Mouse (Mus musculus) MN1 (cell line): Measurements from ENCODE around the gene Nfkbid.

Source experiments
- DNase-seq: peaks from one replicate; pipeline ENCODE4 v3.0.0-alpha.2; 2016; ENCODE audit warnings: low spot score

The Nfkbid gene

DNA sequence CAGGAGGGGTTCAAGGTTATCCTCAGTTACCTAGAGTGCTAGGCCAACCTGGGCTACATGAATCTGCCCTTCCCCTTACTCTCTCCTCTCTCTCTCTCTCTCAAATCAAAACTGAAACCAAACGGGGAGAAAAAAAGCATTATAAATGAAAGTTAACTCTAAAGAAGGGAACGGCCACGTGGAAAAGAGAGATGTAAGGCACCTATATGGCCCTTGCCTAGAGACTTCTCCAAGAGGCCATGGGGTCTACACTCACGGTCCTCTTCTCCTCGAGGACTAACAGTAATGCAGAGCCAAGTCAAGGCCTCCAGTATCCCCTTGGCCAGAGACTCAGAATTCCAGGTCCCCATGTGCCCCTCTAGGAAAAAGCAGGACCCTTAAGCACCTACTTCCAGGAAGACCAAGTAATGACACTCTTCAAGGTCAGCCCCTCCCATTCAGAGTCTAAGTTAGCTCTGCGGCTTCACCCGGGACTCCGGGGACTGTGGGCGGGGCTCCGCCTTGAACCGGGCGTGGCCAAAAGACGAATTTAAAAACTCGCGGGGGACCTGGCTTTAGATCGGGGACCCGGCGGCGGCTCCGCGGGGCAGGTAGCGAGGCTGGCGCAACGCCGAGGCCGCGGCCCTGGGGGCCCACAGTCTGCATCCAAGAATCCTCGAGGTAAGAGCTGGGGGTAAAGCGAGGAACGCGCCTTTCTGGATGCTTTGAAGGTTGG lies at the start of gene Nfkbid:
Gene Nfkbid, plus strand, starts transcription at position 558 of the 715 bp plus-strand sequence.
- peak; percentile 77 for DNase-seq

GRCm38 (mm10) chr7:30373501-30373962 lies 48.0 kb upstream of the Nfkbid start:
- DNase-seq: peak; percentile 97

DNA sequence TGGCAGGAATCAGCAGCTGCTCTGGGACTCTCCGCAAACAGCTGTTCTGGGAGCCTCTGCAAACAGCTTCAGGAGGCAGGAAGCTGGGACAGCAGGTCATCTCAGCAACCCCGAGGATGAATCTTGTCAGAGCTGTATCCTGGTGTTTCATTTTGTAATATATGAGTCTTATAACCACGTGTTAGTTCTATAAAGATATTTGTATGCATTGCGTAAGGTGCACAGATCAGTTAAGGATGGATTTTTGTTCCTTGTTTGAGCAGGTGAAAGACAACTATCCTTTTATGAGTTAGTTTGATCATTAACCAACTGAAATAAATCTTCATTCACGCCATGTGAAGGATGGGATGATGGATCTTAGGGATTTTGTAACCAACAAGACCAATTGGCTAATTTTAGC lies 41.5 kb upstream of the Nfkbid start:
- no peak for DNase-seq

GRCm38 (mm10) chr7:30384106-30384505 lies 37.4 kb upstream of the Nfkbid start:
- DNase-seq: no peak

DNA sequence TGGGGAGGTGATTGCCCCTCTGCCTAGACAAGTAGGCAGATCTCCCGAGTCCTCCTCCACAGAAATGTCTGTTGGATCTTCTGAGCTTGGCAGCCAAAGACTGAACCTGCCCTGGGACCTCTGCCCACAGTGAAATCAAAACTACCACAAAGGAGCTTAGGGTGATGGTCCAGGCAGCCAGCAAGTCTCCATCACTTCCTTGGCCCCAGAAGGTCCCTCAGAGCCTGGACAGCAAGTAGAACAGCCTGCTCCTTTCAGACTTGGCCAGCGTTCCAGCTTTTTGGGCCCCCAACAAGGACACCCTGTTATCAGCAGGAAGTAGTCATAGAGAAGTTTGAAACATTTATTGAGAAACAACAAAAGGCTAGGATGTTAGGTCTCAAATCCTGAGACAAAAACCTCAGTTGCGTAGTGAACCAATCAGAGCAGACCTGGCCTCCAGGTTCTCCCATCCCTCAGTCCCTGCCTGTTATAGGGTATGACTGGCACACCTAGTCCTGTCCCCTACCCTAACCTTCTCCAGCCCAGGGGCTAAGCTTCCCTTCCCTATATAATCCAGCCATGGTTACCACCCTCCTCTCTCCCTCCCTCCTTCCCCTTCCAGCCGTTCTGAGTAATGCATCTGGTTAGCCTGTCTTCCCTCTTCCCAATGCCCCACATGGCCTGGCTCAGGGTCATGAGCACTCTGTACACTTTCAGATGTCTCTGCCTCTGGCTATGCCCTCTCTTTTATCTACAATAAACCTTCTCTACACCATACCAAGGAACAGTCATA lies 28.6 kb upstream of the Nfkbid start:
- DNase-seq: peak; percentile 12

DNA sequence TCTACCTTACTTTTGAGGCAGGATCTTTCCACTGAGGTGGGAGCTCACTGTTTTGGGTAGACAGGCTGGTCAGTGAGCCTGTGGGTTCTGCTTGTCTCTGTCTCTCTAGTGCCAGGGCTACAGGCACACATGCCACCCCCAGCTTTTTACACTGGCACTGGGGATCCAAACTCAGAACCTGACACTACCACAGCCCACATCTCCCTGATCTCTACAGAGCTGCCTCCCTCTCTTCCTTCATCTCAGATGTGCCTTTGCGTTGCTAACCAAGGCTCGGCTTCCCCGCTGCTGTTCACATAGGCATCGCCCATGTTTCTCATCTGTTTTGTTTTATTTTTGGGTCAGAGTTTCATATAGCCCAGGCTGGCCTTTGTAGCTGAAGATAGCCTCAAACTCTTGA lies 27.9 kb upstream of the Nfkbid start:
- DNase-seq: no peak

GRCm38 (mm10) chr7:30394379-30394778 lies 27.2 kb upstream of the Nfkbid start:
- DNase-seq: no peak

DNA sequence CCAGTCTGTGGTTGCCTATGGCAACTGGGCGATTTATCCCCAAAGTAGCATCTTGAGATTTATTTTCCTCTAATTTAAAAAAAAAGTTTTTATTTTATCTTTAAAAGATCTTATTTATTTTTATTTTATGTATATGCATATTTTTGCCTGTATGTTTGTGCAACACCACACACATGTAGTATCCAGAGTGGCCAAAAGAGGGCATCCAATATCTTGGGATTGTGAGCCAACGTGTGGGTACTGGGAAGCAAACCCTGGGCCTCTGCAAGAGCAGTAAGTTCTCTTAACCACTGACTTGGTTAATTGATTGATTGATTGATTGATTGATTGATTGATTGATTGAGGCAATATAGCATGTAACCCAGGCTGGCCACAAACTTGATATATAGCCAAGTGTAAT lies 26.7 kb upstream of the Nfkbid start:
- no peak for DNase-seq

- DNase-seq: peak; percentile 89
Observed at GRCm38 (mm10) chr7:30399671-30400070, 21.9 kb upstream of the Nfkbid start.

- no peak for DNase-seq
Observed at GRCm38 (mm10) chr7:30402343-30402742, 19.2 kb upstream of the Nfkbid start.

DNA sequence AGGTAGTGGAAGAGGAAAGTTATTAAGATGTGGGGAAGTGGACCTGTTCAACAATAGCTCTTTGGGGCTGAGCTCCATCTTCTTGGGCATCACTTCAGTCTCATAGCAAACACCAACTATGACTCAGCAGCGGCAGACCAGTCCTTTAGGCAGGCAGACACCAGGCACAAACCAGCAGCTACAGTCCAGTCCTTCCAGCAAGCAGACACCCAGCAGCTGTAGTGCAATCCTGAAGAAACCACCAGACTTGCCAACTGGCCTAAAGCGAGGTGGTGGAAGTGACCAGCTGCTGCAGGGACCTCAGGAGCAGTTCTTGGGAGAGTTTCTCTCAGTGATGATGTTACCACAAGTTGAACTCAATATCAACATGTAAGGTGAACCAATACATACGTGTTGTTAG lies 12.9 kb upstream of the Nfkbid start:
- no peak for DNase-seq

DNA sequence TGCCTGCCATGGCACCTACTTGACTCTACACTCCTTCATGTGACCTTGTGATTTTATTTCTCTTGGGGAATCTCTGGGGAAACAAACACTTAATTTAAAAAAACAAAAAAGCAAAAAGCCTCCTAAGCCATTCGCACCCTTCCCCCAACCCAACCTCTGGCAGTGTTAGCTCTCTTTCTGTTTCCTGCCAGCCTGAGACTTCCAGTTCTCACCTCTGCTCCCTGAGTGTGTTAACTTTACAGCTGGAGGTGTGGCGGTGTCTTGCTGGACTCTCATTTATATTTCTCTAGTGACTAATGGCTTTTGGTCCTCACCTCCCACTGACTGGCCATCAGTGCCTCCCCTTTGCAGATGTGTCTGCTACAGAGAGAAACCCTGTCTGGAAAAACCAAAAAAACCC lies 11.7 kb upstream of the Nfkbid start:
- no peak for DNase-seq

DNA sequence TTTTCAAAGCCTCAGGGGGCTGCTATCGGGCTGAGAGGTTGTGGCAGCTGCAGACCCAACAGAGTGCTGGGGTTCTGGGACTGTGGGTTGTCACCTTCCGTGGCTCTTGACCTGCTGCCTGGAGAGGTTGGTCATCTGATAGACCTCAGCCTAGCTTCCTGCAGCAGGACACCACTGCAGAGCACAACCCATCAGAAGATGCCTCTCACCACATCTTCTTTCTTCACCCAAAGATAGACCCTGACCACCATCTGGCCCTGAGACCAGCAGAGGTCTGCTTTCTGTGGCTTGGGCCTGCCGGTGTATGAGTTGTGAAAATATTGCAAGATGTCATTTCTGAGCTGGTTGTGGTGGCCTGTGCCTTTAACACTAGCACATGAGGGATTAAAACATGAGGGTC lies 10.5 kb upstream of the Nfkbid start:
- DNase-seq: no peak

- no peak for DNase-seq
Observed at GRCm38 (mm10) chr7:30412735-30413147, 8.8 kb upstream of the Nfkbid start.

DNA sequence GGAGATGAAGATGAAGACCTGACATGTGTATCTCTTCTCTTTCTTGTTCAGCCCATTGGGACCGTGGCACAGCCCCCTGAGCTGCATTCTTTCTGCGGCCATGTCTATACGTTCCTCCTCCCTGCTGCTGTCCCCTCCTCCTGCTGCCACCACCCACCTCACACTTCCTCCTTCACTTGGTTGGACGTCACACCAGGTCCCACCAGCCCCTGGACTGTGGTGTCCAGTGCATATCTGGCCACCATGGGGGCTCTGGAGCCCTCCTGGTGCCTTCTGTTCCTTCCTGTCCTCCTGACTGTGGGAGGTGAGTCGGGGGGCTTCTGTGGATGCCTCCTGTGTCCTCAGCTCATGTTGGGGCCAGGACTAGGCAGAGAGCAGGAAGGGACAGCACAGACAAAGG lies 7.9 kb upstream of the Nfkbid start, which contains the start of gene Tyrobp:
Gene Tyrobp, plus strand, starts transcription at position 165 of the 400 bp plus-strand sequence.
- DNase-seq: no peak

GRCm38 (mm10) chr7:30417856-30418255 lies 3.7 kb upstream of the Nfkbid start:
- no peak for DNase-seq

- DNase-seq: no peak
Observed at GRCm38 (mm10) chr7:30419561-30420499, 1.7 kb upstream of the Nfkbid start, which contains the start of gene Hcst. TSS of gene Hcst (minus strand) at chr7:30419854.

GRCm38 (mm10) chr7:30420673-30421072 lies 859 bp upstream of the Nfkbid start:
- no peak for DNase-seq

DNA sequence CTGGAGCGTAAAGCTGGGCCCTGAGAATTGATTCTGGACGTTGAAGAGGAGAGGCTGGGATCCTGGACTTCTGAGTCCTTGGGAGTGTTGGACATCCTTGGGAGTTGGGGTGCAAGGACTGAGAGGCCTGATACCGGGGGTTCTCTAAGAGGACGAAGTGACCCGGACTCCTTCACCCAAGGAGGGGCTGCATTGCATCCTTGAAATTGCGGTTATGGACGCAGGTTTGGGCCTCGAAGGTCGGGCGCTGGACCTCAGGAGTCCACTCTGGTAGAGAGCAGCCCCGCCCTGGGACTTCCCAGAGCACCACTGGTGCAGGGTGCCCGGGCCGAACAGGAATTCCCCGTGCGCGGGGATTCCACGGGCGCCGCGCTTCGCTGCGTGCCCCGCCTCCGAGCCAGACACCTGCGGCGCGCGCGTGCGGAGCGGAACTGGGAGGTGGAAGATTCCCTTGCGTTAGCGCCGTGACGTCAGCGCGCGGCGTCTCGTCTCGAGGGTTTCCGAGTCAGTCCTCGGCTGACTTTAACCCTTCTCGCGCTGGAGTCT lies 431 bp downstream of the Nfkbid start:
- peak; percentile 90 for DNase-seq

- DNase-seq: no peak
Observed at GRCm38 (mm10) chr7:30422560-30422959, 1.0 kb downstream of the Nfkbid start.

DNA sequence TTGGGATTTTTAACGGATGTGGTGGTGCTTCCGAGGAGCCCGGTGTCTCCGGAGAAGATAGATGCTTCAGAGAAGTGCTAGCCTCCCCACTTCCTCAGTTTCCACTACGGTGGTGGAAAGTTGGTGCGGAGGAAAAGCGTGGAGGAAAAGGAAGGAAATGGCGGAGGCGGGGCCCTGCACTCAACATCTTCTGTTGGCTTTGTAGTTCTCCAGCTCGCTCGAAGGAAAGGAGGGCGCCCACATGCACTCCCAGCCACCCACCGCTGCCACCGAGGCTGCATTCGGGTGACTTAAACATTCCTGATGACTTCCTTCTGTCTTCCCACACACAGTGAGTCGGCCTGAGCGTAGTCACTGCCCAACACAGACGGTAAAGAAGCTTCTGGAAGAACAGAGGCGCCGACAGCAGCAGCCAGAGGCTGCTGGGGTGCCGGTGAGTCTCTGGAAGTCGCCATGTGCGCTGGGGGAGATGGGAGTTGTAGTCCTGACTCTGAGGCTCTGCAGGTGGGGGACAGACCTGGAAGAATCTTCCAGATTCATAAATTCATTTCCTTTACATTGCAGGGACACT lies 1.6 kb downstream of the Nfkbid start:
- no peak for DNase-seq
